Mouse (Mus musculus) testis, adult 2 months (tissue): ENCODE results near the gene Kdm5a.

Experiments used
- CTCF ChIP-seq: fragments of 200-500 bp; IDR thresholded peaks from 2 replicates; pipeline ENCODE4 v1.5.1; 2012; ENCODE audit warnings: low read depth, mild to moderate bottlenecking, inconsistent platforms, low read length, moderate library complexity; ENCODE audit not compliant: control insufficient read depth, insufficient read depth, insufficient replicate concordance
- POLR2A ChIP-seq: fragments of 200-500 bp; IDR thresholded peaks from 2 replicates; pipeline ENCODE4 v1.6.1; 2012; ENCODE audit warnings: low read depth, mild to moderate bottlenecking, inconsistent platforms, low read length, moderate library complexity; ENCODE audit not compliant: control insufficient read depth

DNA sequence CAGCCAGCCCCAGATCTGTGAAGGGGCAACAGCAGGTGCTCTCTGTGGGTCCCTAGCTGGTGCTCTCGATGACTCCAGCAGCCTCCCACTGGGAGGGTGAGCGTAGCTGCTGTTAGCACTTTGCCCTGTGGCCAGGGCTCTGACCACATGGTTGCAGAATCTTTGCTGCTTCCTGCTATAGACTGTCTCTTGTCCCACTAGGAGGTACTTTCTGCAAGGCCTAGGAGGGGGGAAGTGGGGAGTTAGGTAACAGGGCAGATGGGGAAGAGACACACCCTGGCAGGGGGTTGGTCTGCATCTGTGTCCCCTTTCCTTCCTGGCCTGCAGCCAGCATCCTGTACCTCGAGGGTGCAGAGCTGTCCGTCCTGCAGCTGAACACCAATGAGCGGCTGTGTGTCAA lies 109.5 kb downstream of the Kdm5a start:
- TF ChIP-seq POLR2A = no peak
- TF ChIP-seq CTCF = no peak
